14 mouse cellular contexts compared by ENCODE assay signal in genomic region chr6:53695216-53695615, GRCm38 (mm10).
A peak's percentile ranks its signal among the peaks of the same experiment; 100 is the strongest.
DNase-seq lines count a peak whose midpoint lies in the region; ATAC-seq and TF ChIP-seq lines count a peak whose summit lies in the region.
"Had no signal": no experiment of that assay in that cellular context is flagged by ENCODE, and none has a peak within 500 bp of the region (broad histone marks: within the 10 kb centered on the region; RNA-seq: fewer than 3 reads in every experiment).

No protein-coding gene starts in this region.

- no peak overlapping the region for H3K9ac ChIP-seq in midbrain, postnatal 0 days (replicated peaks; ENCODE audit: low read length, poor library complexity, severe bottlenecking)
- no peak overlapping the region for H3K9ac ChIP-seq in midbrain, embryonic 15.5 days
- H3K9ac ChIP-seq: embryonic facial prominence, embryonic 12.5 days; forebrain, embryonic 13.5 days; liver, embryonic 13.5 days had no signal

- no peaks in the 10 kb centered on the region for H3K9me3 ChIP-seq in midbrain, postnatal 0 days (ENCODE audit: low read length)
- no peaks in the 10 kb centered on the region for H3K9me3 ChIP-seq in midbrain, embryonic 15.5 days
- H3K9me3 ChIP-seq: embryonic facial prominence, embryonic 12.5 days; forebrain, embryonic 13.5 days; liver, embryonic 13.5 days had no signal

- H3K4me1 ChIP-seq in midbrain, postnatal 0 days (ENCODE audit: insufficient read depth, low read length), result no peaks in the 10 kb centered on the region; the same call in 1 of the 2 replicates
- peaks cover 13% of the 10 kb centered on the region; the same call in 1 of the 2 replicates for H3K4me1 ChIP-seq in midbrain, embryonic 15.5 days
- H3K4me1 ChIP-seq: liver, embryonic 13.5 days had no signal

- no peak overlapping the region for H3K27ac ChIP-seq in midbrain, postnatal 0 days (ENCODE audit: low read depth, low read length)
- H3K27ac ChIP-seq in midbrain, embryonic 15.5 days, result no peak overlapping the region
- H3K27ac ChIP-seq: embryonic facial prominence, embryonic 12.5 days; forebrain, embryonic 13.5 days; liver, embryonic 13.5 days had no signal

- ATAC-seq in midbrain, postnatal 0 days (ENCODE audit: low FRiP score), result no peak
- ATAC-seq in midbrain, embryonic 15.5 days (replicated peaks), result no peak
- ATAC-seq: forebrain, embryonic 13.5 days had no signal

- no peaks in the 10 kb centered on the region for H3K36me3 ChIP-seq in midbrain, postnatal 0 days (ENCODE audit: insufficient read depth, low read length)
- no peaks in the 10 kb centered on the region for H3K36me3 ChIP-seq in midbrain, embryonic 15.5 days (replicated peaks)
- H3K36me3 ChIP-seq: embryonic facial prominence, embryonic 12.5 days; liver, embryonic 13.5 days had no signal

- H3K27me3 ChIP-seq in midbrain, postnatal 0 days (ENCODE audit: insufficient read depth, low read length), result no peaks in the 10 kb centered on the region
- no peaks in the 10 kb centered on the region for H3K27me3 ChIP-seq in midbrain, embryonic 15.5 days (replicated peaks)
- H3K27me3 ChIP-seq: embryonic facial prominence, embryonic 12.5 days; forebrain, embryonic 13.5 days; liver, embryonic 13.5 days had no signal

- WGBS in midbrain, postnatal 0 days, result 79% methylated on average over 9 of the region's 9 CpGs
- WGBS in midbrain, embryonic 15.5 days, result 79% methylated on average over 9 of the region's 9 CpGs

- no peak for TF ChIP-seq CTCF in midbrain, postnatal 0 days (IDR thresholded peaks at IDR 0.05)

- peak; percentile 34 for DNase-seq in embryo, embryonic 11 days
- no peak for DNase-seq in embryo, embryonic 10.5 days (ENCODE audit: low spot score)
- peak; percentile 17 for DNase-seq in midbrain, postnatal 0 days (ENCODE audit: low spot score)
- DNase-seq in forelimb bud, embryonic 11.5 days (ENCODE audit: low read depth, low spot score), result peak; percentile 53
- peak; percentile 18 for DNase-seq in skeletal muscle tissue, adult 2 months (ENCODE audit: low read depth, low spot score)
- DNase-seq in urinary bladder, postnatal 25 days (ENCODE audit: low spot score), result no peak
- DNase-seq in retina, postnatal 1 day, result no peak
- DNase-seq: adrenal gland, adult 8-10 months; heart, adult 18-20 months; kidney, postnatal 10 days; liver, embryonic 13.5 days had no signal

- H3K4me2 ChIP-seq in midbrain, postnatal 0 days (ENCODE audit: low read depth, low read length, poor library complexity, severe bottlenecking), result no peak overlapping the region
- H3K4me2 ChIP-seq in midbrain, embryonic 15.5 days, result no peak overlapping the region
- H3K4me2 ChIP-seq: embryonic facial prominence, embryonic 12.5 days; forebrain, embryonic 13.5 days; liver, embryonic 13.5 days had no signal

- no peak overlapping the region for H3K4me3 ChIP-seq in midbrain, postnatal 0 days (ENCODE audit: low read depth, low read length)
- no peak overlapping the region for H3K4me3 ChIP-seq in midbrain, embryonic 15.5 days
- H3K4me3 ChIP-seq: embryonic facial prominence, embryonic 12.5 days; forebrain, embryonic 13.5 days; liver, embryonic 13.5 days had no signal

Comparison
In these comparisons a context has a peak if more than half of its experiments do, and no peak if none do; other contexts are left out.
1. DNase-seq: peak in embryo, embryonic 11 days (single experiment), midbrain, postnatal 0 days (single experiment), forelimb bud, embryonic 11.5 days (single experiment) and skeletal muscle tissue, adult 2 months (single experiment); none in embryo, embryonic 10.5 days (single experiment), urinary bladder, postnatal 25 days (single experiment) and retina, postnatal 1 day (single experiment).